Mouse (Mus musculus) myocyte (in vitro differentiated cells): ENCODE results near the gene Slc19a1.

ENCODE experiments used
- E2F4 ChIP-seq: IDR thresholded peaks from one replicate; pipeline ENCODE4 v1.6.1; 2011; ENCODE audit warnings: mild to moderate bottlenecking, control low read depth, moderate library complexity; ENCODE audit not compliant: insufficient read depth
- MYOG ChIP-seq, 3 experiments: IDR thresholded peaks; one replicate each; pipeline ENCODE4 v1.6.1; 2011; ENCODE audit warnings: control low read depth in 2 of 3, low read depth in 2 of 3, mild to moderate bottlenecking in 2 of 3; ENCODE audit not compliant: insufficient read length in 2 of 3, control insufficient read depth in 1 of 3, insufficient read depth in 1 of 3
- POLR2A ChIP-seq: IDR thresholded peaks from one replicate; pipeline ENCODE4 v1.6.1; 2011; ENCODE audit warnings: low read depth, mild to moderate bottlenecking, control low read depth, moderate library complexity; ENCODE audit not compliant: insufficient read length
- POLR2AphosphoS2 ChIP-seq: IDR thresholded peaks from one replicate; pipeline ENCODE4 v1.6.1; 2011; ENCODE audit warnings: low read depth, control low read depth; ENCODE audit not compliant: insufficient read length
- TCF12 ChIP-seq: IDR thresholded peaks from one replicate; pipeline ENCODE4 v1.6.1; 2011; ENCODE audit warnings: mild to moderate bottlenecking, control low read depth; ENCODE audit not compliant: poor library complexity, insufficient read depth, severe bottlenecking
- TCF3 ChIP-seq: IDR thresholded peaks from one replicate; pipeline ENCODE4 v1.6.1; 2011; ENCODE audit warnings: low read depth, control low read depth; ENCODE audit not compliant: insufficient read length
- USF1 ChIP-seq: IDR thresholded peaks from one replicate; pipeline ENCODE4 v1.6.1; 2011; ENCODE audit warnings: low read depth, mild to moderate bottlenecking, control low read depth, moderate library complexity

DNA sequence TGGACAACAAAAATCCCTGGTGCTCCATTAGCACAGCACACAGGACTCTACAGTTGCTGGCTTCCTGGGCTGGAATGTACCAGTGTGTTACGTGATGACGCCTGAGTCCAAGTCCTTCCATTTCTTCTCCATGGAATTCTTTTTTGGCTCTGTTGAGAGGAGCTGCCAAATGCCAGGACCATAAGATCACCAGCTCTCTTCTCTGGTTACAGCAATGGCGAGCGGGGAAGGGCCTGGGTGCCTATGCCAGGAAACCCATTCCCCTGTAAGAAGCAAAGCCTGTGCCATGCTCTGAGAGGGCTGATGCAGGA lies 65.8 kb downstream of the Slc19a1 start:
- TF ChIP-seq USF1 (no peak), MYOG (IDR thresholded peaks at IDR 0.05; ENCODE audit: control insufficient read depth in 1 of 3, insufficient read depth in 1 of 3, insufficient read length in 2 of 3, low read depth in 2 of 3) (peak in 1 of 3 experiments; percentile 0), TCF3 (no peak), POLR2A (no peak), E2F4 (no peak), POLR2AphosphoS2 (no peak), TCF12 (no peak)
